Comparison of ENCODE assay signal across 8 mouse cellular contexts in the genomic region with DNA sequence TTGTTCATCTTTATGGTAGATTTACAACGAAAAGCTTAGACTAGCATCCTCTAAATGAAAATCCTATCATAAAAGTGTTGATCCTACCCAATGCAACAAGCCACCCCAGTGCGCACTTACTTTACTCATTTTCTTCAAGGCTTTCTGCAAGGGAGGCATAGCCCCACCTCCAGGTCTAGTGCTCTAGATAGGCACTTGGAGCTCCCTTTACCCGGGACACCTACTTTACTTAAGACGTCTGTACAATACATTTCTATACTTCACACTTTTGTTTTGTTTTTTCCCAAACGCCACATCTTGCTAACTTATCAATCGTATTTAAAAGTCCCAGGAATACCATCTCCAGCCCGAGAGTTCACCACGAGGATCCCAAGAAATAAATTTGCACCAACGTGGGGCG. TPM values are rescaled to one million over a fixed set of nuclear protein-coding genes. Genes with fewer than 3 reads are reported as not detected.
DNase-seq lines count a peak whose midpoint lies in the region; ATAC-seq lines count a peak whose summit lies in the region.

No protein-coding gene starts in this region.

- no peak for DNase-seq in kidney, postnatal 36 days
- DNase-seq in NIH3T3 (ENCODE audit: low read depth): peak; percentile 50
- no peak for DNase-seq in midbrain, embryonic 14.5 days
- DNase-seq in ovary, postnatal 14 days (ENCODE audit: low spot score): no peak
- DNase-seq in urinary bladder, postnatal 14 days (ENCODE audit: low spot score): no peak
- DNase-seq in testis, postnatal 14 days (ENCODE audit: low spot score): no peak

- H3K4me1 ChIP-seq in kidney, embryonic 15.5 days: peaks cover 26% of the 10 kb centered on the region
- peaks cover 38% of the 10 kb centered on the region for H3K4me1 ChIP-seq in hindbrain, embryonic 13.5 days (replicated peaks)
- peaks cover 18% of the 10 kb centered on the region for H3K4me1 ChIP-seq in midbrain, embryonic 14.5 days (ENCODE audit: control insufficient read depth, insufficient read depth, low read length)

- H3K9ac ChIP-seq in kidney, embryonic 15.5 days: peak overlapping the region; percentile 72
- peak overlapping the region; percentile 88 for H3K9ac ChIP-seq in hindbrain, embryonic 13.5 days
- peak overlapping the region; percentile 83 for H3K9ac ChIP-seq in midbrain, embryonic 14.5 days (replicated peaks; ENCODE audit: low read length)

- H3K9me3 ChIP-seq in kidney, embryonic 15.5 days (replicated peaks): no peaks in the 10 kb centered on the region
- H3K9me3 ChIP-seq in hindbrain, embryonic 13.5 days: no peaks in the 10 kb centered on the region
- no peaks in the 10 kb centered on the region for H3K9me3 ChIP-seq in midbrain, embryonic 14.5 days (ENCODE audit: control insufficient read depth, low read length)

- H3K4me2 ChIP-seq in kidney, embryonic 15.5 days: peak overlapping the region; percentile 75
- peak overlapping the region; percentile 77 for H3K4me2 ChIP-seq in hindbrain, embryonic 13.5 days
- peak overlapping the region; percentile 59 for H3K4me2 ChIP-seq in midbrain, embryonic 14.5 days (ENCODE audit: low read length)

- H3K4me3 ChIP-seq in kidney, embryonic 15.5 days (replicated peaks): peak overlapping the region; percentile 62
- H3K4me3 ChIP-seq in hindbrain, embryonic 13.5 days: peak overlapping the region; percentile 61
- H3K4me3 ChIP-seq in midbrain, embryonic 14.5 days (replicated peaks; ENCODE audit: low read depth, low read length): peak overlapping the region; percentile 68

- 9% methylated on average over 10 of the region's 10 CpGs for WGBS in kidney, embryonic 15.5 days
- 12% methylated on average over 10 of the region's 10 CpGs for WGBS in hindbrain, embryonic 13.5 days
- WGBS in midbrain, embryonic 14.5 days: 12% methylated on average over 10 of the region's 10 CpGs

- peak; percentile 19; the same call in 1 of the 2 replicates for ATAC-seq in kidney, embryonic 15.5 days (replicated peaks; ENCODE audit: low FRiP score)
- no peak for ATAC-seq in hindbrain, embryonic 13.5 days (ENCODE audit: low FRiP score)
- ATAC-seq in midbrain, embryonic 14.5 days (ENCODE audit: low FRiP score, low TSS enrichment): peak; percentile 9; the same call in 1 of the 2 replicates

- peak overlapping the region; percentile 94 for H3K27ac ChIP-seq in kidney, embryonic 15.5 days
- H3K27ac ChIP-seq in hindbrain, embryonic 13.5 days: peak overlapping the region; percentile 89
- peak overlapping the region; percentile 85 for H3K27ac ChIP-seq in midbrain, embryonic 14.5 days (replicated peaks; ENCODE audit: low read depth, low read length)

- no peaks in the 10 kb centered on the region for H3K27me3 ChIP-seq in kidney, embryonic 15.5 days
- H3K27me3 ChIP-seq in hindbrain, embryonic 13.5 days: no peaks in the 10 kb centered on the region
- no peaks in the 10 kb centered on the region for H3K27me3 ChIP-seq in midbrain, embryonic 14.5 days (ENCODE audit: control insufficient read depth, insufficient read depth, low read length)

- H3K36me3 ChIP-seq in kidney, embryonic 15.5 days: peaks cover 49% of the 10 kb centered on the region
- H3K36me3 ChIP-seq in hindbrain, embryonic 13.5 days: peaks cover 41% of the 10 kb centered on the region
- peaks cover 35% of the 10 kb centered on the region for H3K36me3 ChIP-seq in midbrain, embryonic 14.5 days (ENCODE audit: control insufficient read depth, insufficient read depth, low read length)

RNA-seq across cellular contexts. Expression of a gene that starts 0.3 kb away (rescaled TPM):
- 44.7 and 46.7 TPM in 2 replicates for polyA plus RNA-seq in kidney, embryonic 15.5 days (2015; fragmentation: Nextera tagmentation; extraction: Ambion mirVana)
- 53.7 and 58.9 TPM in 2 replicates for polyA plus RNA-seq in hindbrain, embryonic 13.5 days (2015; fragmentation: Nextera tagmentation; extraction: Ambion mirVana)
- polyA plus RNA-seq in midbrain, embryonic 14.5 days (2014; fragmentation: Nextera tagmentation; extraction: Ambion mirVana): 57.5 and 65.3 TPM in 2 replicates

RNA-seq across cellular contexts. Expression of a gene that starts 0.6 kb away (rescaled TPM):
- polyA plus RNA-seq in kidney, embryonic 15.5 days (2015; fragmentation: Nextera tagmentation; extraction: Ambion mirVana): 52.0 and 58.5 TPM in 2 replicates
- 52.9 and 53.6 TPM in 2 replicates for polyA plus RNA-seq in hindbrain, embryonic 13.5 days (2015; fragmentation: Nextera tagmentation; extraction: Ambion mirVana)
- polyA plus RNA-seq in midbrain, embryonic 14.5 days (2014; fragmentation: Nextera tagmentation; extraction: Ambion mirVana): 54.3 and 55.0 TPM in 2 replicates

RNA-seq across cellular contexts. Expression of a gene that starts 20.8 kb away (rescaled TPM):
- 185 and 199 TPM in 2 replicates for polyA plus RNA-seq in kidney, embryonic 15.5 days (2015; fragmentation: Nextera tagmentation; extraction: Ambion mirVana)
- 174 and 180 TPM in 2 replicates for polyA plus RNA-seq in hindbrain, embryonic 13.5 days (2015; fragmentation: Nextera tagmentation; extraction: Ambion mirVana)
- 158 and 160 TPM in 2 replicates for polyA plus RNA-seq in midbrain, embryonic 14.5 days (2014; fragmentation: Nextera tagmentation; extraction: Ambion mirVana)

RNA-seq across cellular contexts. Expression of a gene that starts 52.0 kb away (rescaled TPM):
- 367 and 397 TPM in 2 replicates for polyA plus RNA-seq in kidney, embryonic 15.5 days (2015; fragmentation: Nextera tagmentation; extraction: Ambion mirVana)
- polyA plus RNA-seq in hindbrain, embryonic 13.5 days (2015; fragmentation: Nextera tagmentation; extraction: Ambion mirVana): 384 and 399 TPM in 2 replicates
- polyA plus RNA-seq in midbrain, embryonic 14.5 days (2014; fragmentation: Nextera tagmentation; extraction: Ambion mirVana): 340 and 468 TPM in 2 replicates
